Mouse (Mus musculus) lung, adult 2 months (tissue): ENCODE measurements around the gene Gm43552.

Experiments
- CTCF ChIP-seq: fragments of 200-500 bp; IDR thresholded peaks from 2 replicates; pipeline ENCODE4 v1.5.1; 2011; ENCODE audit warnings: mild to moderate bottlenecking, low read length, control low read depth; ENCODE audit not compliant: insufficient read depth
- POLR2A ChIP-seq: fragments of 200-500 bp; IDR thresholded peaks from 2 replicates; pipeline ENCODE4 v1.6.1; 2011; ENCODE audit warnings: low read depth, mild to moderate bottlenecking, control low read depth, low read length, borderline replicate concordance; ENCODE audit errors: extremely low read depth

DNA sequence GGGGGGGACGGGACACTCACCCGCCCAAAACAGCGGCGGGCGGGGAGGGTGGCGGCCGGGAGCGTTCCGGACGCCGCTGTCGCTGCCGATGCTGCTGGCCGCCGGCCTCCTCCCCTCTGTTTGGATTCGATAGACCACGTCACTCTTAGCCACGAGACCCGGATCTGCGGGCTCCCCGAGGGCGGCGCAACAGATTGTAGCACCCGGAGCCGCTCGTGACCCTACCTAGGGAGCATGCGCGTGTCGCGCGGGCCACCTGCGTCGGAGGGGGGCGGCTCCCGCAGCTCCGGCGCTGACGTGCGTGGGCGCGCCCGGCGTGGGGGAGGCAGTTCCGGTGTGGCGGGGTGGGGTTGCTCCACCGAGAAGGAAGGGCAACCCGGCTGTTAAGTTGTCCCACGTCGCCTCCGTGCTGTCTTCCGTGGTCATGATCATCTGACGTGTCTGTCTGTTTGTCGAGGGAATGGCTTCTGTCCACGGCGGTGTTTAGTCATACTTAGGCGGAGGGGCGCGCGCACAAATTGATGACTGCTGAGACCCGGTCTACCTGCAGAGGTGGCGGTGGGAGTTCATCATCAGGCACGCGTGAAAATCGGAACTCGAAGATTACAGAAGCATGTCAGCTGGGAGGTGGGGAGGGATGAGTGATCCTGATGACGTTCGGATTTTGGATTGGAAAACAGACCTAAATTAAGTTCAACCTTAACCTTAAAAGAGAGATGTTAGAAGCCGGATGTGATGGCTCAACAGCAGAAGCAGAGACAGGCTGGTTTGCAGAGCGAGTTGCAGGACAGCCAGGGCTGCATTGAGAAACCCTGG, at the start of gene Gm43552:
- TF ChIP-seq CTCF (no peak), POLR2A (peak; percentile 77)
